In genomic region chr9:74946713-74947402, GRCm38 (mm10) we compare ENCODE assay signal across 13 mouse cellular contexts.
"Had no signal": no experiment of that assay in that cellular context is flagged by ENCODE, and none has a peak within 500 bp of the region (broad histone marks: within the 10 kb centered on the region; RNA-seq: fewer than 3 reads in every experiment).

No protein-coding gene starts in this region.

- H3K36me3 ChIP-seq: lung, embryonic 15.5 days; midbrain, embryonic 12.5 days; midbrain, embryonic 15.5 days; neural tube, embryonic 12.5 days had no signal

- H3K9ac ChIP-seq: liver, embryonic 14.5 days; lung, embryonic 15.5 days; midbrain, embryonic 12.5 days; midbrain, embryonic 15.5 days; neural tube, embryonic 12.5 days had no signal

- H3K9me3 ChIP-seq: lung, embryonic 15.5 days; megakaryocyte, embryonic 14.5 days; midbrain, embryonic 12.5 days; midbrain, embryonic 15.5 days; neural tube, embryonic 12.5 days had no signal

- H3K27ac ChIP-seq: liver, embryonic 14.5 days; lung, embryonic 15.5 days; macrophage; midbrain, embryonic 12.5 days; midbrain, embryonic 15.5 days; neural tube, embryonic 12.5 days had no signal

- ATAC-seq: midbrain, embryonic 15.5 days had no signal

- H3K27me3 ChIP-seq: lung, embryonic 15.5 days; megakaryocyte, embryonic 14.5 days; midbrain, embryonic 12.5 days; midbrain, embryonic 15.5 days; neural tube, embryonic 12.5 days had no signal

- H3K4me1 ChIP-seq: lung, embryonic 15.5 days; midbrain, embryonic 12.5 days; midbrain, embryonic 15.5 days; neural tube, embryonic 12.5 days had no signal

- H3K4me2 ChIP-seq: lung, embryonic 15.5 days; midbrain, embryonic 12.5 days; midbrain, embryonic 15.5 days; neural tube, embryonic 12.5 days had no signal

- H3K4me3 ChIP-seq: lung, embryonic 15.5 days; megakaryocyte, embryonic 14.5 days; midbrain, embryonic 12.5 days; midbrain, embryonic 15.5 days; neural tube, embryonic 12.5 days had no signal

- DNase-seq: lung, adult 2 months; lung, postnatal 10 days; right cerebral cortex, postnatal 14 days; thymus, adult 18-20 months; thymus, postnatal 14 days; thymus, postnatal 36 days had no signal
